Mouse (Mus musculus): ENCODE measurements around the gene Usp5. TPM values are rescaled to one million over a fixed set of nuclear protein-coding genes. Genes with fewer than 3 reads are reported as not detected.

The Usp5 gene
- polyA plus RNA-seq, 1 experiment from 2014 or later: 110 TPM

Other genes with a start within 250 kb of the Usp5 start
- 0.11 and 0.22 TPM in 2 replicates for gene C1s2, start 193.4 kb downstream of the Usp5 start, polyA plus RNA-seq (2014; fragmentation: Nextera tagmentation; extraction: Ambion mirVana)
- gene Lpcat3, start 166.5 kb downstream of the Usp5 start, polyA plus RNA-seq (2014; fragmentation: Nextera tagmentation; extraction: Ambion mirVana): 46.2 and 48.1 TPM in 2 replicates
- 172 and 175 TPM in 2 replicates for gene Emg1, start 117.3 kb downstream of the Usp5 start, polyA plus RNA-seq (2014; fragmentation: Nextera tagmentation; extraction: Ambion mirVana)
- 286 and 299 TPM in 2 replicates for gene Phb2, start 117.1 kb downstream of the Usp5 start, polyA plus RNA-seq (2014; fragmentation: Nextera tagmentation; extraction: Ambion mirVana)
- 14.3 and 16.1 TPM in 2 replicates for gene Ptpn6, start 90.8 kb downstream of the Usp5 start, polyA plus RNA-seq (2014; fragmentation: Nextera tagmentation; extraction: Ambion mirVana)
- gene Grcc10, start 88.1 kb downstream of the Usp5 start, polyA plus RNA-seq (2014; fragmentation: Nextera tagmentation; extraction: Ambion mirVana): 392 and 415 TPM in 2 replicates
- not detected in 2 replicates for gene Gm45234, start 73.5 kb downstream of the Usp5 start, polyA plus RNA-seq (2014; fragmentation: Nextera tagmentation; extraction: Ambion mirVana)
- gene Atn1, start 73.0 kb downstream of the Usp5 start, polyA plus RNA-seq (2014; fragmentation: Nextera tagmentation; extraction: Ambion mirVana): 13.8 and 14.9 TPM in 2 replicates
- gene Eno2, start 59.8 kb downstream of the Usp5 start, polyA plus RNA-seq (2014; fragmentation: Nextera tagmentation; extraction: Ambion mirVana): 10.4 and 11.2 TPM in 2 replicates
- gene Lrrc23, start 49.8 kb downstream of the Usp5 start, polyA plus RNA-seq (2014; fragmentation: Nextera tagmentation; extraction: Ambion mirVana): 1.9 and 13.2 TPM in 2 replicates
- 9.1 and 10.0 TPM in 2 replicates for gene Spsb2, start 20.8 kb downstream of the Usp5 start, polyA plus RNA-seq (2014; fragmentation: Nextera tagmentation; extraction: Ambion mirVana)
- gene Tpi1, start 15.2 kb downstream of the Usp5 start, polyA plus RNA-seq (2014; fragmentation: Nextera tagmentation; extraction: Ambion mirVana): 861 and 874 TPM in 2 replicates
- 107 and 131 TPM in 2 replicates for gene Cdca3, start 63 bp upstream of the Usp5 start, polyA plus RNA-seq (2014; fragmentation: Nextera tagmentation; extraction: Ambion mirVana)
- gene Gnb3, start 10.8 kb upstream of the Usp5 start, polyA plus RNA-seq (2014; fragmentation: Nextera tagmentation; extraction: Ambion mirVana): 2.9 and 3.5 TPM in 2 replicates
- gene P3h3, start 28.3 kb upstream of the Usp5 start, polyA plus RNA-seq (2014; fragmentation: Nextera tagmentation; extraction: Ambion mirVana): 49.5 and 57.0 TPM in 2 replicates
- 0.95 and 1.5 TPM in 2 replicates for gene Gpr162, start 34.5 kb upstream of the Usp5 start, polyA plus RNA-seq (2014; fragmentation: Nextera tagmentation; extraction: Ambion mirVana)
- gene Cd4, start 58.7 kb upstream of the Usp5 start, polyA plus RNA-seq (2014; fragmentation: Nextera tagmentation; extraction: Ambion mirVana): 0.07 and 0.25 TPM in 2 replicates
- gene Lag3, start 82.2 kb upstream of the Usp5 start, polyA plus RNA-seq (2014; fragmentation: Nextera tagmentation; extraction: Ambion mirVana): 1.9 and 2.4 TPM in 2 replicates
- gene Ptms, start 90.6 kb upstream of the Usp5 start, polyA plus RNA-seq (2014; fragmentation: Nextera tagmentation; extraction: Ambion mirVana): 255 and 263 TPM in 2 replicates
- 346 and 352 TPM in 2 replicates for gene Mlf2, start 101.9 kb upstream of the Usp5 start, polyA plus RNA-seq (2014; fragmentation: Nextera tagmentation; extraction: Ambion mirVana)
- 138 and 141 TPM in 2 replicates for gene Cops7a, start 136.1 kb upstream of the Usp5 start, polyA plus RNA-seq (2014; fragmentation: Nextera tagmentation; extraction: Ambion mirVana)
- 5.0 and 7.2 TPM in 2 replicates for gene Pianp, start 167.2 kb upstream of the Usp5 start, polyA plus RNA-seq (2014; fragmentation: Nextera tagmentation; extraction: Ambion mirVana)
- 10.4 and 11.9 TPM in 2 replicates for gene Zfp384, start 179.7 kb upstream of the Usp5 start, polyA plus RNA-seq (2014; fragmentation: Nextera tagmentation; extraction: Ambion mirVana)
- 99.0 and 112 TPM in 2 replicates for gene Ing4, start 210.3 kb upstream of the Usp5 start, polyA plus RNA-seq (2014; fragmentation: Nextera tagmentation; extraction: Ambion mirVana)
- 8.3 and 9.9 TPM in 2 replicates for gene Acrbp, start 220.2 kb upstream of the Usp5 start, polyA plus RNA-seq (2014; fragmentation: Nextera tagmentation; extraction: Ambion mirVana)
- 1.1 and 1.4 TPM in 2 replicates for gene Lpar5, start 238.4 kb upstream of the Usp5 start, polyA plus RNA-seq (2014; fragmentation: Nextera tagmentation; extraction: Ambion mirVana)